Mouse (Mus musculus): Measurements from ENCODE around the gene Bhmt.

DNA sequence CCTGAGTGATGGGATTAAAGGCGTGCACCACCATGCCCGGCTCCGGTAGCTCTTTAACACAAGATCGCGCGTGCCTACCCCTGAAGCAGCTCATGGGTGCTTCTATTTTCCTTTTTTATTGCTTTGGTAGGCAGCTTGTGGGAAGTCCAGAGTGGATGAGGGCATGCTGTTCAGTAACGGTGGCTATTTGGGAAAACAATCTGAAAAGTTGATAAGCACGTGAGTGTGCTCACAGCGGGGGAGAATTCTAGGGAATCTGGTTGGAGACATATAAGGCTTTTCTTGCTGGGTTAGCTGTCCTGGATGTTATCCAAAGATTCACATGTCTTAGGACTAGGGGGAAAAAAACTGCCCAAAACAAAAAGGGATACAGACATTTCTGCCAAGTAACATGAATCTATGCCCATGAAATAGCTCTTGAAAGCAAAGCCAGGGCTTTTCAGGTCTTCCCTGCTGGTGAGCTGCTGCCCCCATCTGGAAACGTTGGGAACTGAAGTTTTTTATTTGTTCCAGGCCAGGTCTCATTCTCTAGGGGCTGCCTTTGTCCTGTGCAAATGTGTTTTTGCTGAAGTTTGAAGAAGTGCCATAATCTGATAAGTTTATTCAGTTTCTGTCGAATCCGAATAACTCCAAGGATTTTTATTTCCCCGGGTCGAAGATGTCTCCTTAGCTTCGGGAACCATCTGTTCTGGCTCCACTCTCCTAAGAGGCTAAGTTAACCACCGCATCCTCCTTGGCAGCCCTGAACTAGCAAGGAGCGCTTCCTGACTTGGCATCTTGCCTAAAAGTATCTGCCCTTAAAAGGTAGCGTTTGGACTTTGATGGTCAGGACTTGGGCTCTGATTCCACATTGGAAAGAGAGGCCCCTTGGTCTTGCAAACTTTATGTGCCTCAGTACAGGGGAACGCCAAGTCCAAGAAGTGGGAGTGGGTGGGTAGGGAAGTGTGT lies 24.8 kb downstream of the Bhmt start:
- TF ChIP-seq HCFC1 (IDR thresholded peaks at IDR 0.05; ENCODE audit: borderline replicate concordance, insufficient read depth, low read length), result no peak
- TF ChIP-seq MAFK (IDR thresholded peaks at IDR 0.05; ENCODE audit: insufficient read depth, low read depth, low read length), result no peak
- no peak for TF ChIP-seq ZNF384 (IDR thresholded peaks at IDR 0.05; ENCODE audit: low read depth, low read length)

Measured in ES-E14 (cell line).